Mouse (Mus musculus) Patski (cell line): ENCODE measurements around the gene Catsper3. TPM values are rescaled to one million over a fixed set of nuclear protein-coding genes. Genes with fewer than 3 reads are reported as not detected.

Source experiments
- ATAC-seq: fragments of 100-300 bp; one replicate; pipeline ENCODE4 v1.8.0; 2021
- CTCF ChIA-PET: fragments of 350-600 bp; sonication (Branson Sonifier 250); formaldehyde crosslinking; loops from one replicate; lab custom pipeline; 2022; ENCODE audit warnings: inconsistent platforms; lab: Charles Lee
- POLR2A ChIA-PET: fragments of 350-600 bp; sonication (Branson Sonifier 250); formaldehyde crosslinking; loops from one replicate; lab custom pipeline; 2022; ENCODE audit warnings: antibody characterized with exemption, inconsistent platforms; lab: Charles Lee
- DNase-seq: peaks from one replicate; pipeline ENCODE4 v3.0.0-alpha.2; 2011; ENCODE audit warnings: low read depth, low spot score
- H3K27me3 ChIP-seq: fragments of 371-371 bp; one replicate; pipeline ENCODE4 v1.5.1; 2021
- CTCF ChIP-seq: fragments of 100-300 bp; IDR thresholded peaks from one replicate; pipeline ENCODE4 v1.5.1; 2021
- in situ Hi-C: fragments of 300-500 bp; cut with MboI; formaldehyde crosslinking; loops from 3 replicates; pipeline ENCODE4 v1.11.1; 2018; ENCODE audit warnings: low pct_unique_long_range_greater_than_20kb, mixed read lengths
- polyA plus RNA-seq: library from polyadenylated mRNA; unstranded; gene quantifications from one replicate; pipeline ENCODE4 v1.2.3, GENCODE M21; 2021

Catsper3 gene
- polyA plus RNA-seq, 1 experiment from 2014 or later, result 0.19 TPM

- ChIA-PET POLR2A (no interaction called here), CTCF (no interaction called here)
- ATAC-seq (no peak), DNase-seq (no peak)
- in situ Hi-C loops, result no loop called here
- H3K27me3 ChIP-seq, result peaks cover 68% of the 10 kb centered on the region
- no peak for TF ChIP-seq CTCF
Observed at GRCm38 (mm10) chr13:55826796-55827678, 42.7 kb downstream of the Catsper3 start.

GRCm38 (mm10) chr13:55827679-55828140, 43.3 kb downstream of the Catsper3 start:
- CTCF ChIA-PET, result interaction anchor here (1.1 kb wide), 1 partner anchor 51 kb away, joined by 3 read pairs; no protein-coding TSS in a partner anchor
- in situ Hi-C loops, result no loop called here
- TF ChIP-seq CTCF, result no peak
- ATAC-seq (no peak), DNase-seq (no peak)
- POLR2A ChIA-PET, result no interaction called here
- H3K27me3 ChIP-seq, result peaks cover 75% of the 10 kb centered on the region

- POLR2A ChIA-PET, result no interaction called here
Observed at GRCm38 (mm10) chr13:55828141-55829017, 44.0 kb downstream of the Catsper3 start.

GRCm38 (mm10) chr13:55829018-55829655, 44.8 kb downstream of the Catsper3 start:
- in situ Hi-C loops, result no loop called here
- no peak for TF ChIP-seq CTCF
- ChIA-PET POLR2A (interaction anchor here (0.6 kb wide), 1 partner anchor 340 kb away, joined by 5 read pairs; no protein-coding TSS in a partner anchor), CTCF (no interaction called here)
- ATAC-seq (no peak), DNase-seq (no peak)
- H3K27me3 ChIP-seq, result peaks cover 72% of the 10 kb centered on the region

More at GRCm38 (mm10) chr13:55828141-55829017, 44.0 kb downstream of the Catsper3 start:
- no peak for ATAC-seq
- DNase-seq, result no peak
- CTCF ChIA-PET, result interaction anchor here (1.1 kb wide), 1 partner anchor 51 kb away, joined by 3 read pairs; no protein-coding TSS in a partner anchor
- TF ChIP-seq CTCF, result no peak
- in situ Hi-C loops, result no loop called here
- H3K27me3 ChIP-seq, result peaks cover 76% of the 10 kb centered on the region

- CTCF ChIA-PET, result no interaction called here
- no peak for DNase-seq
- in situ Hi-C loops, result no loop called here
Observed at GRCm38 (mm10) chr13:55830081-55830832, 45.9 kb downstream of the Catsper3 start.

GRCm38 (mm10) chr13:55830833-55831721, 46.7 kb downstream of the Catsper3 start:
- DNase-seq (no peak), ATAC-seq (no peak)
- no peak for TF ChIP-seq CTCF
- POLR2A ChIA-PET, result no interaction called here
- peaks cover 67% of the 10 kb centered on the region for H3K27me3 ChIP-seq
- in situ Hi-C loops, result no loop called here
- CTCF ChIA-PET, result no interaction called here

More at GRCm38 (mm10) chr13:55830081-55830832, 45.9 kb downstream of the Catsper3 start:
- peaks cover 67% of the 10 kb centered on the region for H3K27me3 ChIP-seq
- no peak for TF ChIP-seq CTCF
- ATAC-seq, result no peak
- POLR2A ChIA-PET, result no interaction called here

- no peak for ATAC-seq
- peaks cover 62% of the 10 kb centered on the region for H3K27me3 ChIP-seq
- TF ChIP-seq CTCF, result no peak
- DNase-seq, result no peak
- ChIA-PET POLR2A (no interaction called here), CTCF (no interaction called here)
- in situ Hi-C loops, result no loop called here
Observed at GRCm38 (mm10) chr13:55831722-55832160, 47.4 kb downstream of the Catsper3 start.

- ATAC-seq, result no peak
- in situ Hi-C loops, result no loop called here
- ChIA-PET POLR2A (no interaction called here), CTCF (no interaction called here)
- no peak for TF ChIP-seq CTCF
- no peak for DNase-seq
- peaks cover 60% of the 10 kb centered on the region for H3K27me3 ChIP-seq
Observed at GRCm38 (mm10) chr13:55832602-55833001, 48.2 kb downstream of the Catsper3 start.

GRCm38 (mm10) chr13:55833921-55834320, 49.6 kb downstream of the Catsper3 start:
- in situ Hi-C loops, result no loop called here
- ATAC-seq (no peak), DNase-seq (no peak)
- POLR2A ChIA-PET, result no interaction called here
- CTCF ChIA-PET, result no interaction called here
- no peak for TF ChIP-seq CTCF
- H3K27me3 ChIP-seq, result peaks cover 47% of the 10 kb centered on the region
